Mouse (Mus musculus) Patski (cell line): ENCODE data around the gene Bard1. TPM values are rescaled to one million over a fixed set of nuclear protein-coding genes. Genes with fewer than 3 reads are reported as not detected.

Source experiments
- ATAC-seq: fragments of 100-300 bp; one replicate; pipeline ENCODE4 v1.8.0; 2021
- CTCF ChIA-PET: fragments of 350-600 bp; sonication (Branson Sonifier 250); formaldehyde crosslinking; loops from one replicate; lab custom pipeline; 2022; ENCODE audit warnings: inconsistent platforms; lab: Charles Lee
- POLR2A ChIA-PET: fragments of 350-600 bp; sonication (Branson Sonifier 250); formaldehyde crosslinking; loops from one replicate; lab custom pipeline; 2022; ENCODE audit warnings: antibody characterized with exemption, inconsistent platforms; lab: Charles Lee
- DNase-seq: peaks from one replicate; pipeline ENCODE4 v3.0.0-alpha.2; 2011; ENCODE audit warnings: low read depth, low spot score
- H3K27me3 ChIP-seq: fragments of 371-371 bp; one replicate; pipeline ENCODE4 v1.5.1; 2021
- CTCF ChIP-seq: fragments of 100-300 bp; IDR thresholded peaks from one replicate; pipeline ENCODE4 v1.5.1; 2021
- in situ Hi-C: fragments of 300-500 bp; cut with MboI; formaldehyde crosslinking; loops from 3 replicates; pipeline ENCODE4 v1.11.1; 2018; ENCODE audit warnings: low pct_unique_long_range_greater_than_20kb, mixed read lengths
- polyA plus RNA-seq: library from polyadenylated mRNA; unstranded; gene quantifications from one replicate; pipeline ENCODE4 v1.2.3, GENCODE M21; 2021

Bard1 gene
- 3.7 TPM for polyA plus RNA-seq

GRCm38 (mm10) chr1:71102344-71103173 is at the start of gene Bard1:
TSS of gene Bard1 (minus strand) at chr1:71103146.
- peak; percentile 89 for DNase-seq
- TF ChIP-seq CTCF: no peak
- ChIA-PET POLR2A (interaction anchor here (1.0 kb wide), 1 partner anchor 39 kb away, joined by 3 read pairs; no protein-coding TSS in a partner anchor), CTCF (interaction anchor here (1.1 to 1.3 kb wide), 2 partner anchors 15 to 316 kb away, joined by 3 read pairs; no protein-coding TSS in a partner anchor)
- in situ Hi-C loops: no loop called here
- H3K27me3 ChIP-seq: no peaks in the 10 kb centered on the region
- peak; percentile 99 for ATAC-seq

- H3K27me3 ChIP-seq: no peaks in the 10 kb centered on the region
- no peak for ATAC-seq
- CTCF ChIA-PET: no interaction called here
- in situ Hi-C loops: no loop called here
- no peak for DNase-seq
- POLR2A ChIA-PET: no interaction called here
- TF ChIP-seq CTCF: no peak
Measured at GRCm38 (mm10) chr1:71127171-71127570, 24.2 kb upstream of the Bard1 start.

- POLR2A ChIA-PET: no interaction called here
- no peak for TF ChIP-seq CTCF
- in situ Hi-C loops: no loop called here
- DNase-seq: no peak
- ATAC-seq: no peak
- H3K27me3 ChIP-seq: peaks cover 8% of the 10 kb centered on the region
- CTCF ChIA-PET: interaction anchor here (0.8 to 2.0 kb wide), 4 partner anchors 10 to 258 kb away, joined by 3 to 4 read pairs (median 3); no protein-coding TSS in a partner anchor
Measured at GRCm38 (mm10) chr1:71118511-71118910, 15.6 kb upstream of the Bard1 start.

- DNase-seq (no peak), ATAC-seq (no peak)
- ChIA-PET CTCF (interaction anchor here (1.1 kb wide), 1 partner anchor 15 kb away, joined by 3 read pairs; no protein-coding TSS in a partner anchor), POLR2A (no interaction called here)
- TF ChIP-seq CTCF: no peak
- H3K27me3 ChIP-seq: peaks cover 8% of the 10 kb centered on the region
- in situ Hi-C loops: no loop called here
Measured at GRCm38 (mm10) chr1:71117253-71117652, 14.3 kb upstream of the Bard1 start.

GRCm38 (mm10) chr1:71115781-71116180 is 12.8 kb upstream of the Bard1 start:
- ATAC-seq: no peak
- no peak for DNase-seq
- peaks cover 8% of the 10 kb centered on the region for H3K27me3 ChIP-seq
- in situ Hi-C loops: no loop called here
- TF ChIP-seq CTCF: no peak
- POLR2A ChIA-PET: interaction anchor here (1.5 kb wide), 1 partner anchor 14 kb away, joined by 3 read pairs; no protein-coding TSS in a partner anchor
- CTCF ChIA-PET: no interaction called here

GRCm38 (mm10) chr1:71109858-71110257 is 6.9 kb upstream of the Bard1 start:
- DNase-seq (no peak), ATAC-seq (no peak)
- TF ChIP-seq CTCF: no peak
- H3K27me3 ChIP-seq: no peaks in the 10 kb centered on the region
- POLR2A ChIA-PET: no interaction called here
- in situ Hi-C loops: no loop called here
- CTCF ChIA-PET: interaction anchor here (0.6 kb wide), 1 partner anchor 107 kb away, joined by 3 read pairs; no protein-coding TSS in a partner anchor

- ChIA-PET POLR2A (interaction anchor here (0.6 kb wide), 1 partner anchor 58 kb away, joined by 3 read pairs; no protein-coding TSS in a partner anchor), CTCF (no interaction called here)
- no peak for TF ChIP-seq CTCF
- DNase-seq (no peak), ATAC-seq (no peak)
- H3K27me3 ChIP-seq: no peaks in the 10 kb centered on the region
- in situ Hi-C loops: no loop called here
Measured at GRCm38 (mm10) chr1:71106127-71106526, 3.2 kb upstream of the Bard1 start.

- in situ Hi-C loops: no loop called here
- ChIA-PET CTCF (no interaction called here), POLR2A (interaction anchor here (0.6 kb wide), 1 partner anchor 58 kb away, joined by 3 read pairs; no protein-coding TSS in a partner anchor)
- no peaks in the 10 kb centered on the region for H3K27me3 ChIP-seq
- no peak for DNase-seq
- ATAC-seq: no peak
- no peak for TF ChIP-seq CTCF
Measured at GRCm38 (mm10) chr1:71105724-71106123, 2.8 kb upstream of the Bard1 start.

GRCm38 (mm10) chr1:71103174-71103864 is 373 bp upstream of the Bard1 start:
- ChIA-PET POLR2A (interaction anchor here (0.6 to 1.0 kb wide), 2 partner anchors 40 to 577 kb away, joined by 3 to 6 read pairs; no protein-coding TSS in a partner anchor), CTCF (interaction anchor here (0.9 to 1.6 kb wide), 3 partner anchors 11 to 316 kb away, joined by 3 to 4 read pairs (median 3); no protein-coding TSS in a partner anchor)
- DNase-seq: no peak
- in situ Hi-C loops: no loop called here
- H3K27me3 ChIP-seq: no peaks in the 10 kb centered on the region
- ATAC-seq: no peak
- TF ChIP-seq CTCF: no peak

GRCm38 (mm10) chr1:71101369-71101970 is 1.5 kb downstream of the Bard1 start:
- ChIA-PET POLR2A (no interaction called here), CTCF (interaction anchor here (1.1 to 1.4 kb wide), 3 partner anchors 15 to 30 kb away, joined by 3 to 5 read pairs (median 3); no protein-coding TSS in a partner anchor)
- H3K27me3 ChIP-seq: no peaks in the 10 kb centered on the region
- no peak for TF ChIP-seq CTCF
- DNase-seq (no peak), ATAC-seq (no peak)
- in situ Hi-C loops: no loop called here
